Mouse (Mus musculus): ENCODE results near the gene Aspm. TPM values are rescaled to one million over a fixed set of nuclear protein-coding genes. Genes with fewer than 3 reads are reported as not detected.

The Aspm gene
- polyA plus RNA-seq, 1 experiment from 2014 or later = 10.3 TPM

- 1% methylated on average over 17 of the region's 17 CpGs for WGBS
- ATAC-seq (replicated peaks) = peak; percentile 35
- no peak overlapping the region for H3K27ac ChIP-seq (replicated peaks)
Observed at GRCm38 (mm10) chr1:139455226-139455869, 776 bp downstream of the Aspm start.

GRCm38 (mm10) chr1:139460807-139461206, 6.2 kb downstream of the Aspm start:
- WGBS = 75% methylated on average over 5 of the region's 5 CpGs
- H3K4me1 ChIP-seq = peaks cover 17% of the 10 kb centered on the region
- H3K9ac ChIP-seq (replicated peaks) = no peak overlapping the region
- H3K36me3 ChIP-seq = no peaks in the 10 kb centered on the region
- H3K4me2 ChIP-seq (replicated peaks) = no peak overlapping the region
- no peak overlapping the region for H3K27ac ChIP-seq (replicated peaks)
- H3K9me3 ChIP-seq = no peaks in the 10 kb centered on the region
- ATAC-seq (replicated peaks) = no peak
- no peaks in the 10 kb centered on the region for H3K27me3 ChIP-seq
- H3K4me3 ChIP-seq = no peak overlapping the region

More at GRCm38 (mm10) chr1:139455226-139455869, 776 bp downstream of the Aspm start:
- Histone ChIP-seq H3K4me3 (peak overlapping the region; percentile 71), H3K27me3 (no peaks in the 10 kb centered on the region), H3K36me3 (0 out of 2 replicates have a peak, but pooled peaks cover 3% of the 10 kb centered on the region), H3K9ac (replicated peaks) (peak overlapping the region; percentile 47), H3K4me2 (replicated peaks) (peak overlapping the region; percentile 85), H3K4me1 (peaks cover 24% of the 10 kb centered on the region), H3K9me3 (no peaks in the 10 kb centered on the region)

- no peak for ATAC-seq (replicated peaks)
- Histone ChIP-seq H3K36me3 (peaks cover 10% of the 10 kb centered on the region), H3K27me3 (no peaks in the 10 kb centered on the region), H3K9me3 (no peaks in the 10 kb centered on the region), H3K27ac (replicated peaks) (no peak overlapping the region), H3K4me2 (replicated peaks) (no peak overlapping the region), H3K4me1 (peaks cover 1% of the 10 kb centered on the region), H3K9ac (replicated peaks) (no peak overlapping the region), H3K4me3 (no peak overlapping the region)
- WGBS = 91% methylated on average over 11 of the region's 11 CpGs
Observed at GRCm38 (mm10) chr1:139465936-139466335, 11.4 kb downstream of the Aspm start.

- 79% methylated on average over 11 of the region's 11 CpGs for WGBS
- peak; percentile 41; the same call in 1 of the 2 replicates for ATAC-seq (replicated peaks)
Observed at GRCm38 (mm10) chr1:139478898-139479297, 24.3 kb downstream of the Aspm start.

GRCm38 (mm10) chr1:139480246-139480645, 25.7 kb downstream of the Aspm start:
- no peak overlapping the region for H3K4me2 ChIP-seq (replicated peaks)
- no peaks in the 10 kb centered on the region for H3K9me3 ChIP-seq
- H3K9ac ChIP-seq (replicated peaks) = no peak overlapping the region
- WGBS = 88% methylated on average over 8 of the region's 8 CpGs
- no peaks in the 10 kb centered on the region for H3K4me1 ChIP-seq
- peaks cover 19% of the 10 kb centered on the region for H3K36me3 ChIP-seq
- no peak for ATAC-seq (replicated peaks)
- H3K27me3 ChIP-seq = no peaks in the 10 kb centered on the region
- no peak overlapping the region for H3K4me3 ChIP-seq
- H3K27ac ChIP-seq (replicated peaks) = no peak overlapping the region

More at GRCm38 (mm10) chr1:139478898-139479297, 24.3 kb downstream of the Aspm start:
- Histone ChIP-seq H3K27ac (replicated peaks) (no peak overlapping the region), H3K27me3 (no peaks in the 10 kb centered on the region), H3K4me1 (no peaks in the 10 kb centered on the region), H3K4me2 (replicated peaks) (no peak overlapping the region), H3K9me3 (no peaks in the 10 kb centered on the region), H3K36me3 (peaks cover 29% of the 10 kb centered on the region), H3K9ac (replicated peaks) (no peak overlapping the region), H3K4me3 (no peak overlapping the region)

- 0 out of 2 replicates have a peak, but pooled peaks have one; percentile 43 for ATAC-seq (replicated peaks)
- peaks cover 15% of the 10 kb centered on the region for H3K36me3 ChIP-seq
- 85% methylated on average over 4 of the region's 4 CpGs for WGBS
Observed at GRCm38 (mm10) chr1:139481146-139481545, 26.6 kb downstream of the Aspm start.

GRCm38 (mm10) chr1:139494630-139495029, 40.1 kb downstream of the Aspm start:
- WGBS = 70% methylated on average over 3 of the region's 3 CpGs

More at GRCm38 (mm10) chr1:139481146-139481545, 26.6 kb downstream of the Aspm start:
- no peak overlapping the region for H3K4me3 ChIP-seq
- no peak overlapping the region for H3K9ac ChIP-seq (replicated peaks)
- H3K4me1 ChIP-seq = no peaks in the 10 kb centered on the region
- no peak overlapping the region for H3K27ac ChIP-seq (replicated peaks)
- H3K27me3 ChIP-seq = no peaks in the 10 kb centered on the region
- H3K4me2 ChIP-seq (replicated peaks) = no peak overlapping the region
- H3K9me3 ChIP-seq = no peaks in the 10 kb centered on the region

GRCm38 (mm10) chr1:139495408-139495807, 40.8 kb downstream of the Aspm start:
- no peak for ATAC-seq (replicated peaks)
- H3K36me3 ChIP-seq = peaks cover 24% of the 10 kb centered on the region
- WGBS = 94% methylated on average over 2 of the region's 2 CpGs
- no peak overlapping the region for H3K9ac ChIP-seq (replicated peaks)
- no peaks in the 10 kb centered on the region for H3K4me1 ChIP-seq
- H3K27me3 ChIP-seq = no peaks in the 10 kb centered on the region
- H3K4me3 ChIP-seq = no peak overlapping the region
- no peaks in the 10 kb centered on the region for H3K9me3 ChIP-seq
- H3K27ac ChIP-seq (replicated peaks) = no peak overlapping the region
- no peak overlapping the region for H3K4me2 ChIP-seq (replicated peaks)

More at GRCm38 (mm10) chr1:139494630-139495029, 40.1 kb downstream of the Aspm start:
- no peaks in the 10 kb centered on the region for H3K4me1 ChIP-seq
- H3K9me3 ChIP-seq = no peaks in the 10 kb centered on the region
- no peak for ATAC-seq (replicated peaks)
- H3K27me3 ChIP-seq = no peaks in the 10 kb centered on the region
- no peak overlapping the region for H3K27ac ChIP-seq (replicated peaks)
- no peak overlapping the region for H3K4me3 ChIP-seq
- H3K9ac ChIP-seq (replicated peaks) = no peak overlapping the region
- peaks cover 30% of the 10 kb centered on the region for H3K36me3 ChIP-seq
- no peak overlapping the region for H3K4me2 ChIP-seq (replicated peaks)

GRCm38 (mm10) chr1:139496212-139496611, 41.6 kb downstream of the Aspm start:
- Histone ChIP-seq H3K27me3 (no peaks in the 10 kb centered on the region), H3K4me2 (replicated peaks) (no peak overlapping the region), H3K27ac (replicated peaks) (no peak overlapping the region), H3K4me3 (no peak overlapping the region), H3K9me3 (no peaks in the 10 kb centered on the region), H3K36me3 (peaks cover 20% of the 10 kb centered on the region), H3K4me1 (no peaks in the 10 kb centered on the region), H3K9ac (replicated peaks) (no peak overlapping the region)
- 95% methylated on average over 3 of the region's 3 CpGs for WGBS
- no peak for ATAC-seq (replicated peaks)

- H3K27ac ChIP-seq (replicated peaks) = no peak overlapping the region
- no peak for ATAC-seq (replicated peaks)
Observed at GRCm38 (mm10) chr1:139499751-139500150, 45.2 kb downstream of the Aspm start.

GRCm38 (mm10) chr1:139501258-139501752, 46.7 kb downstream of the Aspm start, which contains the start of gene F13b:
F13b (plus strand) TSS chr1:139501702.
- no peaks in the 10 kb centered on the region for H3K9me3 ChIP-seq
- no peak within 1 kb of the TSS for H3K4me2 ChIP-seq (replicated peaks)
- WGBS = 90% methylated on average over 3 of the region's 3 CpGs
- no peak within 1 kb of the TSS for H3K4me3 ChIP-seq
- H3K36me3 ChIP-seq = no peaks in the 10 kb centered on the region
- no peak within 1 kb of the TSS for H3K9ac ChIP-seq (replicated peaks)
- no peak within 1 kb of the TSS for H3K27ac ChIP-seq (replicated peaks)
- no peaks in the 10 kb centered on the region for H3K27me3 ChIP-seq
- no peak for ATAC-seq (replicated peaks)
- H3K4me1 ChIP-seq = no peaks in the 10 kb centered on the region

More at GRCm38 (mm10) chr1:139499751-139500150, 45.2 kb downstream of the Aspm start:
- H3K36me3 ChIP-seq = no peaks in the 10 kb centered on the region
- H3K27me3 ChIP-seq = no peaks in the 10 kb centered on the region
- no peak overlapping the region for H3K9ac ChIP-seq (replicated peaks)
- no peaks in the 10 kb centered on the region for H3K9me3 ChIP-seq
- H3K4me3 ChIP-seq = no peak overlapping the region
- no peak overlapping the region for H3K4me2 ChIP-seq (replicated peaks)
- H3K4me1 ChIP-seq = no peaks in the 10 kb centered on the region

GRCm38 (mm10) chr1:139514556-139514955, 60.0 kb downstream of the Aspm start:
- no peaks in the 10 kb centered on the region for H3K36me3 ChIP-seq
- H3K4me2 ChIP-seq (replicated peaks) = no peak overlapping the region
- no peaks in the 10 kb centered on the region for H3K27me3 ChIP-seq
- H3K9me3 ChIP-seq = no peaks in the 10 kb centered on the region
- ATAC-seq (replicated peaks) = no peak
- no peak overlapping the region for H3K9ac ChIP-seq (replicated peaks)
- H3K4me3 ChIP-seq = no peak overlapping the region
- no peak overlapping the region for H3K27ac ChIP-seq (replicated peaks)
- 94% methylated on average over 12 of the region's 12 CpGs for WGBS
- no peaks in the 10 kb centered on the region for H3K4me1 ChIP-seq
